Mouse (Mus musculus) liver, embryonic 14.5 days (tissue): Measurements from ENCODE around the gene Dcxr.

Experiments
- CTCF ChIP-seq: IDR thresholded peaks from 2 replicates; pipeline ENCODE4 v1.5.1; 2016; ENCODE audit warnings: antibody characterized with exemption, low read depth, control low read depth
- EP300 ChIP-seq: IDR thresholded peaks from 2 replicates; pipeline ENCODE4 v1.6.1; 2016; ENCODE audit warnings: antibody characterized with exemption, low read depth

DNA sequence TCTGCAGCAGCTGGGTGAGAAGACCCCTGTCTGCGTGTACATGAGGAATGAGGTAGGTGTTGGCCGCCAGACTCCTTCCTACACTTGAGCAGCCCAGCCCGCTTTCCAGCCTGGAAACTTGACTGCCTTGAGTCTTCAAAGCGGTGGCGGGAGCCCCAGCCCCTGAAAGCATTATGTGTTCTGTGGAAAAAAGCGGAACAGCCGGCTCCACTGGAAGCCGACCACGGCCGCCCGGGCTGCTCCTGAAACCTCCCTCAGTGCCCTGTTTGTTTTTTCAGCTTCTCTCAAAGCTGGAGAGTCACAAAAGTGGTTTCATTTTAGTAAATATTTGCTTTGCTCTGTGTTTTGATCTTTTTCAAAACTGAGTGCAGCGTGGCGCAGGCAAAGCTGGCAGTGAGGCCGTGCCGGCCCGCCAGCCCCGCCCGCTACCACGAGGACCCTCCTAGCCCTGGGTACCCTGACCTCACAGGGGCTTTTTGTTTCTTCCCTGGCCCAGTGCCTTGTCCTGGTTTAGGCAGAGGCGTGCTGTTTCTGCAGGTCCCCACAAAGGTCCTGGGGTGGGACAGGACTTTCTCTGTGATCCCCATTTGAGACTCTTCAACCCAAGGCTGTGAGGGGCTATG is 40.3 kb downstream of the Dcxr start:
- no peak for TF ChIP-seq CTCF
- TF ChIP-seq EP300, result no peak
